Mouse (Mus musculus) c-Kit-positive CD71-negative TER-119-negative erythroid progenitor cells, embryonic 14.5 days (primary cell): ENCODE measurements around the gene Mia2.
"Not testable (repeated sequence)": the region's sequence is repeated elsewhere in the genome, so short reads cannot be mapped to it uniquely, and the experiment has no call there.

Experiments used
- DNase-seq: peaks from one replicate; pipeline ENCODE4 v3.0.0-alpha.2; 2013; ENCODE audit warnings: low read depth

The Mia2 gene

DNA sequence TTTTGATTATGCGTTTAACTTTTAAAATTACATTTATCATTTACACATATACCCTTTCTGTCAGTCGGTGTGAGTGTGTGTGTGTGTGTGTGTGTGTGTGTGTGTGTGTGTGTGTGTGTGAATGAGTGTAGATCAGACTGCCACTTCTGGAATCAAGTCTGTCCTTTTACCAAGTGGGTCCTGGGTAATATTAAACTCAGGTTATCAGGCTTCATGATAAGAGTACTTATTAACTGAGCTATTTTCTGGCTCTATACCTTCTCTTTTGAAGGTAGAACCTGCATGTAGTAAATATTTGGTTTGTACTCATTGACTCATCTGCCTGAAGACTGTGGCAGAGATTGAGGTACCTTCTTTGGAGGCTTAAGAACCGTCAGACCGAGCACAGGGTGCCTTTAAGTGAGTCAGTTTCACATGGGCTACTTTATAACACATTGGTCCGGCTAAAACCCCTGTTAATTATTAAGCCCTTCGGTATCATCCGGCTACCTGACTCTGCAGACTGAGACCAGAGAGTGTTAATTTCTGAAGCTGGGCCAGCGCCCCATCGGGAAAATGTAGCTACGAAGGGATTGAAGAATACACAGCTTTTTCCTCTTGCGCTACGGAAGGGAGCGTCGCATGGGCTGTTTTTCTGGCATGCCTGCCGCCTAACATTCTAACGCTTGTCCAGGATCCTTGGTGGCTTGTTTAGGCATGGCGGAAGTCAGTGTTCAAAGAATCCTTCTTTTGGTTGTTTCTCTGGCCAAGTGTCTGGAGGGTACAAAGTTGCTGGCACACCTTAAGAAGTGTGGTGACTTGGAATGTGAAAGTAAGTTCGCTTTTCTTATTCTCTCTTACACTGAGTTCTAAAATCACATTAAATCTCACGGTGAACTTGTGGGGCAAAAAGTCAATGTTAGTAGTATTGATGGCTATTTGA, at the start of gene Mia2:
TSS of gene Mia2 (plus strand) at position 696 of the 922 bp plus-strand sequence.
- no peak for DNase-seq

DNA sequence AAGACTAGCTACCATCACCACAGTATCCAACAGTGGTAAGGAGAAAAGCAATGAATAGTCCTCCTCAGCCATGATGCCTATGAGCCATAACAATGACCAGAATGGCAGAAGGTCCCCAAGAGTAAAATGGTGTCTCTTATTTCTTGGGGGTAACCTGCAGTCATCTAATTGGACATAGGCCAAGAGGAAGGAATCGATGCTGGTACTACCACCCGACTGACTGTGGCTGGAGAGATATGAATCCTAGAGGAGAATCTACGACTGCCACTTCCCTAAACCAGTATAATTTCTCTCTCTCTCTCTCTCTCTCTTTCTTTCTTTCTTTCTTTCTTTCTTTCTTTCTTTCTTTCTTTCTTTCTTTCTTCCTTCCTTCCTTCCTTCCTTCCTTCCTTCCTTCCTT, 43.1 kb upstream of the Mia2 start:
- DNase-seq: no peak

DNA sequence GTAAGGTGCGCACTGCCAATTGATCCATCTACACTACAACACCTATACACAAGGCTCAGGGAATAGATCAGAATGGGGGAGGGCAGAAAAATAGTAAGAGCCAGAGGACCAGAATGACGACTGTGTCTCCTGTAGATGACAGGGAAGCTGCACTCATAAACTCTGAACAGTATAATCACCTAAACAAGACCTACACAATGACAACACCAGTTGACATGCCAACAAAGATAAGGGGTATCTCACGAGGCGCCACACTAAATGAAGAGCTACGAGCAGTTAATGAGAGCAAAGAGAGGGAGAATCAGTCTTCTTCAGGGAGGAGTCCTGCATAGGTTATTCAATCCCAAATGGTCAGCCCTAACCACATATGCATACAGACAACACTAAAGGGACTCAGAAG, 42.4 kb upstream of the Mia2 start:
- no peak for DNase-seq

DNA sequence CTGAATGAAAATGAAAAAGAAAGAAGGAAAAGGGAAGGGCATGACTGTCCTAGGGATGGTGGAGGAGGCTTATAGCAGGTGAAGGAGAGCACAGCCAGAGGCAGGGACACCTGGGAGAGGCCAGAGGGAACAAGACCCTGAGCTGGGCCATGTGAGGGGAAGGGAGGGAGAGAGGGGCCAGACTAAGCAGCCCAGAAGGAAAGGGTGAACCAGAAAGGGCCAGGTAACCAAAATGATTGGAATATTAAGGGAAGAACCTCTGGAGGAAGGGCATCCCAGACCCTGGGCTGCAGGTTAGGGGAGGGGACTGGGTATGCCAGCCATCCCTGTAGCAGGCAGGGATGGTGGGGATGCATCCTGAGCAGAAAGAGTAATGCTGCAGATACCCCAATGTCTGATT, 41.6 kb upstream of the Mia2 start:
- DNase-seq: no peak

DNA sequence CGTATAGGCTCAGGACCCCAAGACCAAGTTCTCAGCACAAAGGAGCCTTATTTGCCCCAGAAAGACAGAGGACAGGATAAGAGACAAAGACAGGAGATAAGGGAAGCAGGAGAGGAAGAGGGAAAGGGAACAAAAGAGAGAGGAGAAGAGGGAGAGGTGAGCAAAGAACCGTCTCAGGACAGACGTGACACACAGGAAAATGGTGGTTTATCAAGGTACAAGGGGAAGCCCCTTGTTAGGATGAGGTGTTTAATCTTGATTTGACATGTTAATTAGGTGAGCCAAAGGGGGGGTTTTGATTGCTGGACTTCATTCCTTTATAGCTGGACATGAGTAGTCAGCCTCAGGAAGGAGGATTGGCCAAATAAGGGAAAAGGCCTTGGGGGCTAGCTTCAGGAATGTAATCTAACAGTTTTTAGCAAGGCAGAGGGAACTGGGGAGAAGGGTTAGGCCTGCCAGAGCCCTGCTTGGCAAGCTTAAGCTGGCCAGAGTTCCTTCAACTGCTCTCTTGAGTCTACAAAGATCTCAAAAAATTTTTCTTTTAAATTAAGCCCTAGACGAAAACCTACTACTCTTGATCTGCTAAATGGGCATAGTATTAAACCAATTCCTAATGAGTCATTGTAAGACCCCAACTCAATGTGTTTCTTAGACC, 40.3 kb upstream of the Mia2 start:
- DNase-seq: no peak

DNA sequence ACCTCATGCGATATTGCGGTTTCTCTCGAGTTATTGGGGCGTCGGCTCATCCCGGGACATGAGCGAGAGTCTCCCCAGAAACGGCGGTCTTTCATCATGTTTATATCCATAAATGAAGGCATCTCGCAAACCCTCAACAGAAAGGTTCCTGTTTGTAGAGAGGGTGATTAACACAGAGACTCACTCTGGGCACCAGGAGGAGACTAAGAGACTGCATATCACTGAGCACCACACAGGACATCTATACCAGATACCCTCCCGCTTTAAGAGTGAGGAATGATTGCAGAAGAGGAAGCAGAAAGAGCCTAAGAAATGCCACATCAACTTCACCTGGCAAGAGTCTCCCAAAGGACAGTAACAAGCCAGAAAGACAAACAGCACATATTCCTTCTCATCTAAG, 39.4 kb upstream of the Mia2 start:
- DNase-seq: no peak

DNA sequence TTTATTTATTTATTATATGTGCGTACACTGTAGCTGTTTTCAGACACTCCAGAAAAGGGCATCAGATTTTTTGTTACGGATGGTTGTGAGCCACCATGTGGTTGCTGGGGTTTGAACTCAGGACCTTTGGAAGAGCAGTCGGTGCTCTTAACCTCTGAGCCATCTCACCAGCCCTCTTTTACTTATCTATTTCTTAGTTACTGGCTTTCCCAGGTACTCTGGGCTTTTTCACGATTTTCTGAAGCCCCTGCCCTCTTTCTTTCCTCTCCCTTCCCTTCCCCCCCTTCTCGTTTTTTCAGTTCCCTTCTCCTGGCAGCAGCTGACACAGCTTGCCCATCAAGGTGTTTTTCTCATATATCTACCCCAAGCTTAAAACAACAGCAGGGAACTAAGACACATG, 37.4 kb upstream of the Mia2 start:
- not testable (repeated sequence) for DNase-seq

DNA sequence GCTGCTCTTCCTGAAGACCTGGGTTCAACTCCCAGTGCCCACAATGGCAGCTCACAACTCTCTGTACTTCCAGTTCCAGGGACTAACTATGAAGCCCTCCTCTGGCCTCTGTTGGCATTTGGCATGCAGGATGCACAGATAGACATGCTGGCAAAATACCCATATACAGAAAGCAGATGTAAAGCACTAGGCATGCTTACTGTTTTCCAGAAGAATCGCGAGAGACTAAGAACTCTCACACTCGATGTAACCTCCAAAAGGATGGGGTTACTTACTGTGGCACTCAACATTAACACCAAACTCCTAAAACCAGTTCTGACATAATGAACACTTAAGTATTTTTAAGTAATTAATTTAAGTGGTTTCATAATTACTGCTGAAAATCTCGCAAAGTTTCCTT, 35.3 kb upstream of the Mia2 start:
- DNase-seq: no peak

DNA sequence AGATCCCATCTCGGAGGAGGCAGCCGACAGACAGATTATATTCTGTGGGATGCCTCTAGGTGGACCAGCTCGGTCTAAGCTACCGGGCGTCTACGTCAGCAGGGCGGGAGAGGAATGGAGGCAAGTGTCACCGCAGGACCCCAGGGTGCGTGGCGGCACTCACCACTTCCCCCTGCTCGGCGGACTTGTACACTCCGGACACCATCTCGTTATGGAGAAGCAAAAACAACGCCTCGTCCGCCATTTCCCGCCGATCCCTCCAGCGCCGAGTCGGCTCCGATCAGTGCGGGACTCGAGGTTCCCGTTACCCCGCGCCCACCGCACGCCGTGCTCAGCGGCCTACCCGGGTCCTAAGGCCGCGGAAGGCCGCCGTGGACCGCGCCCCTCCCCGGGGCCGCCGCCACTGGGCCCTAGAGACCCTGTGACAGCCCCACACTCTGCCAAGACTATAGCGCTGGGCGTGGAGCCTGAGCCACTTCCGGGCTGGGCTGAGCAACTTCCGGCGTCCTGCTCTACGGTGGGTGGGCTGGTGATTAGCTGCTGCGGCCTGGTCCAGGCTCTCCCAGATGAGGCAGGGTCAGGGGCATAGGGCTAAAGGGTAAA, 34.5 kb upstream of the Mia2 start, which contains the start of gene Trappc6b:
TSS of gene Trappc6b (minus strand) at position 480 of the 603 bp plus-strand sequence.
- peak; percentile 62 for DNase-seq

DNA sequence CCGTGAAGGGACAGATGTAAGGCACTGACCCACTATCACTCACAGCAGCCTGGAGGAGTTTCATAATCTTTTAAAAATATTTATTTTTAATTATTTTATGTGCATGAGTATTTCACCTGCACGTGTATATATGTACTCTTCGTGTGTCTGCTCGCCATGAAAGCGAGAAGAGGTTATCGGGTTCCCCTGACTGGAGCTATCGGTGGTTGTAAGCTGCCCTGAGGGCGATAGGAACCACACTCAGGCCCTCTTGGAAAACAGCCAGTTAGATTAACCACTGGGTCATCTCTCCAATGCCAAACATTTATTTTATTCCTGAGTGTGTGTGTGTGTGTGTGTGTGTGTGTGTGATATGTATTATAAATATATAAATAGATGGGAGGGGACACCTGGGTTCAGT, 30.8 kb upstream of the Mia2 start:
- no peak for DNase-seq

DNA sequence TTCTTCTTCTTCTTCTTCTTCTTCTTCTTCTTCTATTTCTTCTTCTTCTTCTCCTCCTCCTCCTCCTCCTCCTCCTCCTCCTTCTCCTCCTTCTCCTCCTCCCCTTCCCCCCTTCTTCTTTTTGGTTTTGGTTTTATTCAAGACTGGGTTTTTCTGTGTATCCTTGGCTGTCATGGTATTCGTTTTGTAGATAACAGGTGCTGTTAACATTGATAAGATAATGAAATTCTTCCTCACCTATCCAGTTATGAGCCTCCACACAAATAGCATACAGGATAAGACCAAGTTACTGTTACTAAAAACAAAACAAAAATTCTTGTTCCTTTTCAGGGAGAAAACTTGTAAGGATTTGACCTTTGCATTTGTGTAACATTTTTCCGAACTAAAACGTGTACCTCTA, 29.8 kb upstream of the Mia2 start:
- DNase-seq: no peak

DNA sequence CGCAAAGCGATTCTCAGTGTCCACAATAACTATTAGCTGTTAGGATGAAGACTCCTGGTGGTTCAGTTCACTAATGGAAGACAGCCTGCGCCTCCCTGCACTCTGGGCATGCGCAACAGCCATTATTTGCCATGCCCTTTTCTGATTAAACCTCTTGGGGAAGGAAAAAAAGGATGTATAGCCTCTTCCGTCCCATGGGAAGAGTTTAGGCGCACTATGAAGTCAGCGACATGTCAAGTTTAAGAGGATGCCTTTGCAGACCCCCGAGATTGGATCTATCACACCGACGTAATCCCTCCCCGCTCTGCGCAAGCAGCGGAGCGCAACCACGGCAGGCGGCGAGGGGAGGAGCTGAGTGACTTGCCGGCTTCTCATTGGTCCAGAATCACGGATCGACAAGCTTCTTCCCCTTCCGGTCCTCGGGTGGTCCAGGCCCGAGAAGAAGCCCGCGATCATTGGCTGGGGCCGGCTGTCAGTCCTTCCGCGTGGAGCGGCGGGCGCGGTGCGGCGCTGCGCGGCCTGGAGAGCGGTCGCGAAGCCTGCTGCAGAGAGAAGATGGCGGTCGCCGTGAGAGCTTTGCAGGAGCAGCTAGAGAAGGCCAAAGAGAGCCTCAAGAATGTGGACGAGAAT, 29.0 kb upstream of the Mia2 start, which contains the start of gene Pnn:
TSS of gene Pnn (plus strand) at position 437 of the 630 bp plus-strand sequence.
- DNase-seq: peak; percentile 92

DNA sequence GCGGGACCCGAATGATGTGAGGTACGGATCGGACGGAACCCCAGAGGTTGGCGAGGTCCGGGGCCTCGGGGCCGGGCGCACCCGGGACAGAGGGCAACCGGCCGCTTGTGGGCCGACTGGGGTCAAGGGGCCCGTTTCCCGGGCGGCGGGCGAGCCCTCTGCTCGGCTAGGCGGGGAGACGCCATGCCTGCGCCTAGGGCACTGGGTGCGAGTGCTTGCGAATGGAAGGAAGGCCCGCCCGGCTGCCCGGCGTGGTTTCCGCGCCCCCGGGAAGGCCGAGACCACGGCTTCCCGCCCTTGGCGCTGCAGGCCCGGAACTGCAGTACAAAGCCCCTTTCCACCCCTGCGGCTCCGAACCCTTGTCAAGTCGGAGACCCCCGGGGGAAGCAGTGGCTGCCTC, 28.5 kb upstream of the Mia2 start:
- DNase-seq: no peak

DNA sequence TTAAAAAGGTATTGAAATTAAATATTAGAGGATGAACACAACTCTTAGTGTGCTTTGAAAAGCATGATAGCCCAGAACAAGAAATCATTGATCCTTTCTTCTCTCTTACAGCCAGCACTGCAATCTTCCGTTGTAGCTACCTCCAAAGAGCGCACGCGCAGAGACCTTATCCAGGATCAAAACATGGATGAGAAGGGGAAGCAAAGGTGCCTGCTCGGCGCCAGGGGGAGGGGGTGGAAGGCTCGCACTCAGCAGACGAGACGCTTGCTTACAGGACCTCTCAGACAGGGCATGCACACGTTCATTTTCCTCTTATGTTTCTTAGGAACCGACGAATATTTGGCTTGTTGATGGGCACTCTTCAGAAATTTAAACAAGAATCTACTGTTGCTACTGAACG, 26.8 kb upstream of the Mia2 start:
- no peak for DNase-seq

DNA sequence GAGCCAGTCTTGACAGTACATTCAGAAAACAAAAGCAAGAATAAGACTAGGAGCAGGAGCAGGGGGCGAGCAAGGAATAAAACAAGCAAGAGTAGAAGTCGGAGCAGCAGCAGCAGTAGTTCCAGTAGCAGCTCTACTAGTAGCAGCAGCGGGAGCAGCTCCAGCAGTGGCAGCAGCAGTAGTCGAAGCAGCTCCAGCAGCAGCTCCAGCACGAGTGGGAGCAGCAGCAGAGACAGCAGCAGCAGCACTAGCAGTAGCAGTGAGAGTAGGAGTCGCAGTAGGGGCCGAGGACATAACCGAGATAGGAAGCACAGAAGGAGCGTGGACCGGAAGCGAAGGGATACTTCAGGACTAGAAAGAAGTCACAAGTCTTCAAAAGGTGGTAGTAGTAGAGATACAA, 23.3 kb upstream of the Mia2 start:
- no peak for DNase-seq

DNA sequence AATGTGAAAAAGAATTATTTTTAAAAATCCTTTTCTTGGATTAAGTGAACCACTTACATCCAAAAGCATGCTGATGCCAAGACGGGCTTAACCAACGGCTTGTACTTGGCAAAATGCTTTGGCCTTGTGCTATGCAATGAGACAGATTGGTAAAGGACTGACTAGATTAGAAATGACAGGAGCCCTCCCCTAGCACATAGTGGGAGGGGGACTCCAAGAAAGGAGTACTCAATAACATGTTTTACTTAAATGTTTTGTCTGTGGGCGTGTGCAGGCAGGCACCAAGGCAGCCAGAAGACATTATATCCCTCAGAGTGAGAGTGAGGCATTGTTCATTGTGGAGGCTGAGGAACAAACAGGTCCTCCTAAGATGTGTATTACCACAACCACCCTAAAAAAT, 21.5 kb upstream of the Mia2 start:
- DNase-seq: no peak

DNA sequence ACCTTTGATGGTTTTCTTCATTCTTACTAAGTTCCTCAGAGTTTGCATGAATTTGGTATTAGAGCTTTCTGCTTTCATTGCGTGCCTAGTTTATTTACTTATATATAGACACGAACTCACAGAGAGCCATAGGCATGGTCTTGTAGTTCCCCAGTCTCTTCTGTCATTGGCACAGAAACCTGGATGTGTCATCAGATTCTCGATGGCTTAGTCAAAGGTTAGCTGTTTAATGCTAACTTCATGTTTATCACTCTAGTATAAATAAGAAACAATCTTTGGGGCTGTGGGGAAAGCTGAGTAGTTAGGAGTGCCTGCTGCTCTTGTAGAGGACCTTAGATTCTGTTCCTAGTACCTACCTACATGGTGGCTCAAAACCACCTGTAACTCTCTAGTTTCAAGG, 18.6 kb upstream of the Mia2 start:
- no peak for DNase-seq

DNA sequence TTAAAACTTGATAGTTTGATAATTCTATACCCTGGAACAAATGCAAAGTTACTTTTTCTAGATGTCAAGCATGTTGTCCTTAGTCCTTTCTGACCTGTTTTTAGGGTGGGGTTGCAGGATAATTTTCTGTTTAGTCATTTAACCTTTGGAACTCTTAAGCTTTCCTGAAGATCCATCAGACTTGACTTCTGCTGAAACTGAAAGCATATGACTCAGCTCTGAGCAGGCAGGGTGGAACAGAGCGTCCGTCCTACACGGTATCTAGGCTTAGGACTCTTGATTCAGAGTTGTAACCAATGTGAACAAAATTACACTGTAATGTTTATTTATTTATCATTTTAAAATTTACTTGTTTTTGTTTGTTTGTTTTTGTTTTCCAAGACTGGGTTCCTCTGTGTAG, 17.7 kb upstream of the Mia2 start:
- DNase-seq: no peak

DNA sequence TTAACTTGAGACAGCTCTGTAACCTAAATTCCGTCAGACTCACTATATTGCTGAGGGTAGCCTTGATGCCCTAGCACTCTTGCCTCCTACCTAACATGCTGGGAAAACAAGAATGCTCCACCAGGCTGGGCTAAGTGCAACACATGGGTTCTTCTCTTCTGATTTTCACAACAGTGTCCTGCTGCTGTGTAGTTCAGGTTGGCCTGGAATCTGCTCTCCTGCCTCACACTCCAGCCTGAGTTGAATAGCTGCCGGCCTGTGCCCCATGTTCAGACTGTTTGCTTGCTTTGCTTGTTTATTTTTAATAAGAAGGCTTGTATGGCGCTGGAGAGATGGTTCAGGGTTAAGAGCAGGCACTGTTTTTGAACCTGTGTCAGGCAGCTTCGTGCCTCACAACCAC, 15.1 kb upstream of the Mia2 start:
- DNase-seq: no peak

DNA sequence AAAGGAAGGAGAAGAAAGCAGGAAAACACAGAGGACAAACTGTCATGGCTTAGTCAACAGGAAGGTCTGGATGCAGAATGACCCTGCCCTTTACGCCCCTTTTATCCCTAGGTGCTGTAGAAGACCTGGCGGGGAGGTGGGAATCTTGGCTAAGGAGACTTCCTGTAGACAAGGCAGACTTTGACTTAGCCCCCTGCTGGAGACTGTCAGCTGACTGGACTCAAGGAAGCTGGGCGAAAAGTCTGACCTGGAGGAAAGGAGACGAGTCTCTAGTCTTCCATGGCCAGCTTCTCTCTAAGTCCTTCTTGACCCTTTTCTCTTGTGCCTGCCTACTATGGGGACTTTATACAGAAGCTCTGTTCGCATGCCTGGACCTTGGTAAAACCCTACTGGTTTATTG, 11.2 kb upstream of the Mia2 start:
- no peak for DNase-seq

DNA sequence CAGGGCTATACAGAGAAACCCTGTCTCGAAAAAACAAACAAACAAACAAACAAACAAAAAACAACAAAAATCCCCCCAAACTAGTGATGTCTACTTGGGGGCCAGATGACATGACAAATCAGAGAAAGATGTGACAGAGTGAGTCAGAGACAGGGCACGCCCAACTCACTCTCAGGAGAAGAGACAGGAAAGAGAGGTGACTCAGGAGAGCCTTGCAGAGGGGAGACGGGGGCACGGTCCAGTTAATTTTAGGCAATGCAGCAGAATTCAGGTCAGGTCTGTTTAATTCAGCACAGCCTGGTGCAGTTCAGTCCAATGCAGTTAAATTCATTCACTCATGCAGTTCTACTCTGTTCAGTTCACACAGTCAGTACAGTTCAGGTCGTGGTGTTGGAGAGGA, 9.4 kb upstream of the Mia2 start:
- no peak for DNase-seq

DNA sequence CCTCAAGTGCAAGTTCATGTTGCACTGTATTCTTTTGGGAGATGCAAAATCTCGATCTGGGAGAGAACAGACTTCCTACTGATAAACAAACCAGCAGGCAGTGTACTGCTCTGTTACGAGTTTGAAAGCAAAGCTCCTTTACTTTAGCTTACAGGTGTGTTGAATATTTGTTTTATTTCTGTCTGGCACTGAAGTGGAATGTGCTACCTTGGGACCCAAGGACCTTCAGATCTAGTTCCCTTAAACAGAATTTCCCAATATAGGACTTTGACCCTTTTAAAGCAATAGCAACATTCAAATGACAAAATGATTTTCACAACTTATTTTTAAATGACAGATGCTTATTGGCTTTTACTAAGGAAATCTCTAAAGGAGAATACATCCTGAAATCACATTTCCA, 2.1 kb upstream of the Mia2 start:
- no peak for DNase-seq

DNA sequence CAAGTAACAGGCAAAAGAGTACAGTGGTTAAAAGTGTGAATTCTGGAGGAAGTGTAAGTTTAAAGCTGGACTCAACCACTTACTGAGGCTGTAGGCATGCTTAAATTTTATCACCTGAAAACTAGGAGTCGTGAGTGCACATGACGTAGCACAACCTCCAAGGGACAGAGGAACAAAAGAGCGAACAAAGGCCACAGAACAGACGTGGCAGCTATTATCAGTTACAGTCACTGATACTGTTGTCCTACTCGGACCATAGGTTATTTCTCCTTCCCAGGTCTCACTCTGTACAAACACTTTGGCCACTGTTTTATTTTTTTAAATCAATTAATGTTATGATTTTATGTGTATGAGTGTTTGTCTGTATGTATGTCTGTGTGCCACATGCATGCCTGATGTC, 9.2 kb downstream of the Mia2 start:
- DNase-seq: no peak
